Comparison of ENCODE assay signal across 30 mouse cellular contexts in the genomic region with DNA sequence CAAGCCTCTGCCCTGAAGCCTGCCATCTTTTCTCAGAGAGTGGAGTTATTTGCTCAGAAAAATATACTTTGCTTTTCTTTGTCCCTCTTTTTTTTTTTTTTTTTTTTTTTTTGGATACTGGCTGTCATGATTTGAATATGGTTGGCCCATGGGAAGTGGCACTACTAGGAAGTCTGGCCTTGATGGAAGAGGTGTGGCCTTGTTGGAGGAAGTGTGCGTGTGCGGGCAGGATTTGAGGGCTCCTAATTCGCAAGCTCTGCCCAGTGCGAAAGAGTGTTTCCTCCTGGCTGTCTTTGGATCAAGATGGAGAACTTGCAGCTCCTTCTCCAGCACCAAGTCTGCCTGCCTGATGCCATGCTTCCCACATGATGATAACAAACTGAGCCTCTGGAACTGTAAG.
DNase-seq lines count a peak whose midpoint lies in the region; ATAC-seq and TF ChIP-seq lines count a peak whose summit lies in the region.
"Had no signal": no experiment of that assay in that cellular context is flagged by ENCODE, and none has a peak within 500 bp of the region (broad histone marks: within the 10 kb centered on the region; RNA-seq: fewer than 3 reads in every experiment).

No protein-coding gene starts in this region.

- H3K27ac ChIP-seq in midbrain, embryonic 11.5 days (ENCODE audit: low read depth, low read length) = no peak overlapping the region
- H3K27ac ChIP-seq in midbrain, embryonic 15.5 days = no peak overlapping the region
- peak overlapping the region; percentile 16 for H3K27ac ChIP-seq in ES-E14 (ENCODE audit: insufficient read depth, low read depth, low read length, poor library complexity, severe bottlenecking)
- no peak overlapping the region for H3K27ac ChIP-seq in forebrain, embryonic 12.5 days
- H3K27ac ChIP-seq: embryonic facial prominence, embryonic 10.5 days; embryonic facial prominence, embryonic 13.5 days; heart, embryonic 15.5 days; hindbrain, embryonic 14.5 days; hindbrain, postnatal 0 days had no signal

- no peak for DNase-seq in midbrain, embryonic 11.5 days (ENCODE audit: low spot score, missing footprints)
- DNase-seq in ES-E14 (ENCODE audit: low read depth, low spot score) = no peak
- peak; percentile 77 for DNase-seq in ZHBTc4 (ENCODE audit: low read depth, low spot score)
- DNase-seq in embryo, embryonic 9.5 days (ENCODE audit: extremely low spot score) = no peak
- DNase-seq: adrenal gland, postnatal 10 days; adrenal gland, postnatal 36 days; cerebellum, adult 11 months; cerebellum, adult 2 months; cerebellum, adult 9-11 months; cerebellum, postnatal 25 days; gastrocnemius, postnatal 25 days; heart, adult 18-20 months; heart, postnatal 10 days; heart, postnatal 4 days; kidney, adult 11 months had no signal

- in situ Hi-C loops in ES-E14 (cut with MboI; ENCODE audit: low sequenced_read_pairs in 2 of 2, unreplicated experiment in 2 of 2) = no loop called here

- ATAC-seq in midbrain, embryonic 11.5 days (ENCODE audit: low FRiP score) = peak; percentile 33; the same call in 1 of the 2 replicates
- ATAC-seq in midbrain, embryonic 15.5 days (replicated peaks) = no peak
- ATAC-seq in forebrain, embryonic 12.5 days (ENCODE audit: low FRiP score) = no peak
- ATAC-seq in CD4-positive, CD25-positive, alpha-beta regulatory T cell, adult 4 months = no peak
- ATAC-seq: forebrain, embryonic 14.5 days; hindbrain, postnatal 0 days; inflammation-experienced regulatory T-cells, adult 6 months; Patski had no signal

- no peak overlapping the region for H3K4me2 ChIP-seq in midbrain, embryonic 11.5 days
- H3K4me2 ChIP-seq in midbrain, embryonic 15.5 days = no peak overlapping the region
- H3K4me2 ChIP-seq in forebrain, embryonic 12.5 days = no peak overlapping the region
- H3K4me2 ChIP-seq: embryonic facial prominence, embryonic 13.5 days; heart, embryonic 12.5 days; heart, embryonic 15.5 days; hindbrain, embryonic 14.5 days had no signal

- H3K36me3 ChIP-seq in midbrain, embryonic 11.5 days (ENCODE audit: control insufficient read depth, insufficient read depth, low read length) = no peaks in the 10 kb centered on the region
- H3K36me3 ChIP-seq in midbrain, embryonic 15.5 days (replicated peaks) = no peaks in the 10 kb centered on the region
- H3K36me3 ChIP-seq in E14TG2a.4 (ENCODE audit: insufficient read depth, low read length) (no peaks in the 10 kb centered on the region), ES-E14 (ENCODE audit: control insufficient read depth, insufficient read depth, low read length, poor library complexity, severe bottlenecking) (no peaks in the 10 kb centered on the region)
- no peaks in the 10 kb centered on the region for H3K36me3 ChIP-seq in forebrain, embryonic 12.5 days (replicated peaks)
- H3K36me3 ChIP-seq: embryonic facial prominence, embryonic 10.5 days; embryonic facial prominence, embryonic 13.5 days; G1E; heart, embryonic 12.5 days; heart, embryonic 15.5 days had no signal

- no peaks in the 10 kb centered on the region; the same call in 1 of the 2 replicates for H3K27me3 ChIP-seq in midbrain, embryonic 11.5 days (ENCODE audit: control insufficient read depth, insufficient read depth, low read length)
- H3K27me3 ChIP-seq in midbrain, embryonic 15.5 days (replicated peaks) = no peaks in the 10 kb centered on the region
- peaks cover 5% of the 10 kb centered on the region; the same call in 1 of the 2 replicates for H3K27me3 ChIP-seq in E14TG2a.4 (ENCODE audit: insufficient read depth, low read length)
- no peaks in the 10 kb centered on the region for H3K27me3 ChIP-seq in forebrain, embryonic 12.5 days
- H3K27me3 ChIP-seq: embryonic facial prominence, embryonic 13.5 days; heart, embryonic 12.5 days; heart, embryonic 15.5 days had no signal

- H3K4me1 ChIP-seq in midbrain, embryonic 11.5 days (ENCODE audit: control insufficient read depth, insufficient read depth, low read length) = peaks cover 15% of the 10 kb centered on the region
- peaks cover 1% of the 10 kb centered on the region; the same call in 1 of the 2 replicates for H3K4me1 ChIP-seq in midbrain, embryonic 15.5 days
- H3K4me1 ChIP-seq in E14TG2a.4 (replicated peaks; ENCODE audit: low read depth, low read length) (peaks cover 54% of the 10 kb centered on the region), ES-E14 (ENCODE audit: control insufficient read depth in 2 of 2, insufficient read depth in 2 of 2, low read length in 2 of 2, poor library complexity in 1 of 2) (peaks cover 8% of the 10 kb centered on the region in 2 experiments; a peak in 3 of 4 replicates)
- peaks cover 11% of the 10 kb centered on the region for H3K4me1 ChIP-seq in forebrain, embryonic 12.5 days
- H3K4me1 ChIP-seq: heart, embryonic 12.5 days; heart, embryonic 15.5 days had no signal

- no peak overlapping the region for H3K9ac ChIP-seq in midbrain, embryonic 11.5 days (ENCODE audit: low read length)
- H3K9ac ChIP-seq in midbrain, embryonic 15.5 days = no peak overlapping the region
- H3K9ac ChIP-seq in ES-E14 (ENCODE audit: insufficient read depth, low read depth, low read length, poor library complexity, severe bottlenecking) = no peak overlapping the region
- H3K9ac ChIP-seq in forebrain, embryonic 12.5 days = no peak overlapping the region
- H3K9ac ChIP-seq: embryonic facial prominence, embryonic 13.5 days; heart, embryonic 12.5 days; heart, embryonic 15.5 days; hindbrain, embryonic 14.5 days had no signal

- no peaks in the 10 kb centered on the region for H3K9me3 ChIP-seq in midbrain, embryonic 11.5 days (ENCODE audit: control insufficient read depth, low read length)
- H3K9me3 ChIP-seq in midbrain, embryonic 15.5 days = no peaks in the 10 kb centered on the region
- H3K9me3 ChIP-seq in E14TG2a.4 (ENCODE audit: low read length) (no peaks in the 10 kb centered on the region), ES-E14 (ENCODE audit: control insufficient read depth, insufficient read depth, low read depth, low read length) (no peaks in the 10 kb centered on the region)
- no peaks in the 10 kb centered on the region for H3K9me3 ChIP-seq in forebrain, embryonic 12.5 days
- H3K9me3 ChIP-seq: embryonic facial prominence, embryonic 10.5 days; embryonic facial prominence, embryonic 13.5 days; G1E; heart, embryonic 12.5 days; heart, embryonic 15.5 days had no signal

- no peak for TF ChIP-seq CTCF in E14TG2a.4 (conservative IDR thresholded peaks at IDR 0.05; ENCODE audit: low read length)

- no peak overlapping the region for H3K4me3 ChIP-seq in midbrain, embryonic 11.5 days (ENCODE audit: low read depth, low read length)
- no peak overlapping the region for H3K4me3 ChIP-seq in midbrain, embryonic 15.5 days
- peak overlapping the region; percentile 37 for H3K4me3 ChIP-seq in E14TG2a.4 (replicated peaks; ENCODE audit: low read length)
- no peak overlapping the region for H3K4me3 ChIP-seq in ES-E14 (ENCODE audit: insufficient read depth in 1 of 2, low read depth in 1 of 2, low read length in 2 of 2, poor library complexity in 1 of 2, severe bottlenecking in 1 of 2)
- no peak overlapping the region for H3K4me3 ChIP-seq in forebrain, embryonic 12.5 days (replicated peaks)
- H3K4me3 ChIP-seq: embryonic facial prominence, embryonic 10.5 days; embryonic facial prominence, embryonic 13.5 days; erythroblast, embryonic 14.5 days; heart, embryonic 12.5 days; heart, embryonic 15.5 days had no signal

- 42% methylated on average over 4 of the region's 4 CpGs for WGBS in midbrain, embryonic 11.5 days
- WGBS in midbrain, embryonic 15.5 days = 54% methylated on average over 4 of the region's 4 CpGs
- WGBS in forebrain, embryonic 12.5 days = 65% methylated on average over 4 of the region's 4 CpGs

TF ChIP-seq in ES-E14, 5 proteins besides CTCF, POLR2A, EP300 and RAD21:
- no peak for TF ChIP-seq CHD2 (IDR thresholded peaks at IDR 0.05; ENCODE audit: low read depth, low read length)
- peak; percentile 87 for TF ChIP-seq ZNF384 (IDR thresholded peaks at IDR 0.05; ENCODE audit: low read depth, low read length)
